Mouse (Mus musculus) G1E (cell line): Measurements from ENCODE around the gene Med9. TPM values are rescaled to one million over a fixed set of nuclear protein-coding genes. Genes with fewer than 3 reads are reported as not detected.
A peak's percentile ranks its signal among the peaks of the same experiment; 100 is the strongest.

Experiments
- ATAC-seq: 2 replicates; pipeline ENCODE4 v1.8.0; 2016; ENCODE audit warnings: mild to moderate bottlenecking; ENCODE audit not compliant: insufficient number of reproducible peaks, poor library complexity, low FRiP score, severe bottlenecking; ENCODE audit errors: extremely low read depth
- DNase-seq: peaks from one replicate; pipeline ENCODE4 v3.0.0; 2012; ENCODE audit warnings: low spot score
- H3K27me3 ChIP-seq: 2 replicates; pipeline ENCODE4 v1.6.1; 2012; ENCODE audit warnings: mild to moderate bottlenecking, low read length, inconsistent platforms; ENCODE audit not compliant: insufficient read depth
- H3K36me3 ChIP-seq: replicated peaks from 2 replicates; pipeline ENCODE3; 2012; ENCODE audit warnings: mild to moderate bottlenecking, inconsistent platforms
- H3K4me1 ChIP-seq: 2 replicates; pipeline ENCODE4 v1.6.1; 2012; ENCODE audit warnings: low read depth, low read length, inconsistent platforms, mixed read lengths; ENCODE audit not compliant: insufficient read depth
- H3K4me3 ChIP-seq: 2 replicates; pipeline ENCODE4 v1.5.1; 2012; ENCODE audit warnings: low read depth, mild to moderate bottlenecking, inconsistent platforms, low read length, moderate library complexity, mixed read lengths
- H3K9me3 ChIP-seq: replicated peaks from 2 replicates; pipeline ENCODE4 v1.6.1; 2012; ENCODE audit warnings: inconsistent platforms
- CTCF ChIP-seq: IDR thresholded peaks from 2 replicates; pipeline ENCODE4 v1.5.1; 2012; ENCODE audit warnings: low read depth, low read length, inconsistent platforms, mixed read lengths
- GATA1 ChIP-seq: IDR thresholded peaks from 2 replicates; pipeline ENCODE4 v1.6.1; 2012; ENCODE audit warnings: borderline replicate concordance, low read length, inconsistent platforms, mixed read lengths
- GATA2 ChIP-seq: IDR thresholded peaks from 2 replicates; pipeline ENCODE4 v1.6.1; 2012; ENCODE audit warnings: low read depth, low read length, inconsistent platforms, borderline replicate concordance
- POLR2AphosphoS5 ChIP-seq: IDR thresholded peaks from 2 replicates; pipeline ENCODE4 v1.6.1; 2012; ENCODE audit warnings: low read depth, low read length, inconsistent platforms; ENCODE audit not compliant: insufficient replicate concordance
- TAL1 ChIP-seq: conservative IDR thresholded peaks from 2 replicates; pipeline ENCODE4 v1.6.1; 2012; ENCODE audit warnings: low read depth, low read length, inconsistent platforms, mixed read lengths
- polyA plus RNA-seq: library from polyadenylated mRNA; stranded (reverse); fragments of >175 nt; gene quantifications from 2 replicates; pipeline ENCODE4 v1.2.3, GENCODE M21; 2012
- total RNA-seq, 2 experiments: library from RNA; stranded (forward) in 1 of 2; stranded (reverse) in 1 of 2; fragments of 200-1000 nt in 1 of 2; fragments of >200 nt in 1 of 2; fragmentation: Nextera tagmentation in 1 of 2; gene quantifications; 2 replicates each; pipeline ENCODE4 v1.2.3; 2014 to 2017

The Med9 gene
- total and polyA plus RNA-seq, 3 experiments: 13.7 to 59.5 (median 23.2) TPM

GRCm38 (mm10) chr11:59910586-59910985 is 37.4 kb upstream of the Med9 start:
- no peaks in the 10 kb centered on the region; the same call in 1 of the 2 replicates for H3K9me3 ChIP-seq
- peaks cover 31% of the 10 kb centered on the region for H3K4me1 ChIP-seq
- no peaks in the 10 kb centered on the region for H3K36me3 ChIP-seq
- ATAC-seq: no peak
- no peak for DNase-seq
- peaks cover 21% of the 10 kb centered on the region for H3K27me3 ChIP-seq
- TF ChIP-seq TAL1 (peak; percentile 31; the same call in 1 of the 2 replicates), POLR2AphosphoS5 (no peak)
- no peak overlapping the region for H3K4me3 ChIP-seq

- TF ChIP-seq CTCF: no peak
- TF ChIP-seq POLR2AphosphoS5: no peak
- TF ChIP-seq GATA2: no peak
- no peak for TF ChIP-seq GATA1
- ATAC-seq: no peak
Observed at GRCm38 (mm10) chr11:59911523-59911922, 36.5 kb upstream of the Med9 start.

GRCm38 (mm10) chr11:59913702-59914101 is 34.3 kb upstream of the Med9 start:
- no peak for TF ChIP-seq GATA2
- TF ChIP-seq TAL1: no peak
- TF ChIP-seq CTCF: no peak
- no peak for TF ChIP-seq GATA1
- TF ChIP-seq POLR2AphosphoS5: no peak
- ATAC-seq (no peak), DNase-seq (no peak)
- Histone ChIP-seq H3K9me3 (no peaks in the 10 kb centered on the region; the same call in 1 of the 2 replicates), H3K4me3 (no peak overlapping the region), H3K27me3 (peaks cover 1% of the 10 kb centered on the region; the same call in 1 of the 2 replicates), H3K36me3 (no peaks in the 10 kb centered on the region), H3K4me1 (peaks cover 34% of the 10 kb centered on the region)

More at GRCm38 (mm10) chr11:59911523-59911922, 36.5 kb upstream of the Med9 start:
- H3K36me3 ChIP-seq: no peaks in the 10 kb centered on the region
- H3K9me3 ChIP-seq: no peaks in the 10 kb centered on the region; the same call in 1 of the 2 replicates
- H3K4me1 ChIP-seq: peaks cover 28% of the 10 kb centered on the region
- H3K27me3 ChIP-seq: peaks cover 12% of the 10 kb centered on the region
- no peak overlapping the region for H3K4me3 ChIP-seq
- no peak for DNase-seq

GRCm38 (mm10) chr11:59918014-59918413 is 30.0 kb upstream of the Med9 start:
- Histone ChIP-seq H3K9me3 (no peaks in the 10 kb centered on the region), H3K27me3 (no peaks in the 10 kb centered on the region), H3K36me3 (no peaks in the 10 kb centered on the region), H3K4me1 (peaks cover 46% of the 10 kb centered on the region), H3K4me3 (no peak overlapping the region)
- TF ChIP-seq TAL1 (no peak), GATA1 (no peak), GATA2 (no peak), CTCF (no peak), POLR2AphosphoS5 (no peak)
- ATAC-seq (no peak), DNase-seq (no peak)

- Histone ChIP-seq H3K4me1 (peaks cover 53% of the 10 kb centered on the region), H3K36me3 (no peaks in the 10 kb centered on the region), H3K9me3 (no peaks in the 10 kb centered on the region), H3K4me3 (no peak overlapping the region; the same call in 1 of the 2 replicates), H3K27me3 (no peaks in the 10 kb centered on the region)
- TF ChIP-seq CTCF (no peak), GATA2 (no peak), TAL1 (peak; percentile 47), GATA1 (no peak), POLR2AphosphoS5 (no peak)
- DNase-seq (no peak), ATAC-seq (peak; percentile 26; the same call in 1 of the 2 replicates)
Observed at GRCm38 (mm10) chr11:59919401-59919800, 28.6 kb upstream of the Med9 start.

GRCm38 (mm10) chr11:59920331-59920730 is 27.7 kb upstream of the Med9 start:
- ATAC-seq: peak; percentile 15; the same call in 1 of the 2 replicates
- no peaks in the 10 kb centered on the region for H3K27me3 ChIP-seq
- TF ChIP-seq GATA1 (no peak), GATA2 (no peak), CTCF (no peak), TAL1 (no peak), POLR2AphosphoS5 (no peak)
- no peaks in the 10 kb centered on the region for H3K36me3 ChIP-seq
- no peak overlapping the region; the same call in 1 of the 2 replicates for H3K4me3 ChIP-seq
- peaks cover 59% of the 10 kb centered on the region for H3K4me1 ChIP-seq
- no peak for DNase-seq
- H3K9me3 ChIP-seq: no peaks in the 10 kb centered on the region

- DNase-seq (peak; percentile 57), ATAC-seq (no peak)
- Histone ChIP-seq H3K4me3 (peak overlapping the region; percentile 66), H3K4me1 (peaks cover 67% of the 10 kb centered on the region), H3K9me3 (no peaks in the 10 kb centered on the region), H3K27me3 (peaks cover 4% of the 10 kb centered on the region; the same call in 1 of the 2 replicates), H3K36me3 (no peaks in the 10 kb centered on the region)
- TF ChIP-seq GATA1 (no peak), CTCF (no peak), TAL1 (no peak), GATA2 (no peak), POLR2AphosphoS5 (no peak)
Observed at GRCm38 (mm10) chr11:59921265-59921664, 26.7 kb upstream of the Med9 start.
